Mouse (Mus musculus): Measurements from ENCODE around the gene Gm3642. TPM values are rescaled to one million over a fixed set of nuclear protein-coding genes. Genes with fewer than 3 reads are reported as not detected.

Gm3642 gene
- polyA plus RNA-seq (2015; fragmentation: Illumina TruSeq; extraction: RNeasy Lipid Tissue Mini Kit (QIAGEN cat#74804); ENCODE audit: insufficient read depth, low read depth, low replicate concordance), result not detected

GRCm38 (mm10) chr14:6840211-6840610, at the start of gene Gm3642:
Gene Gm3642 (minus strand): TSS chr14:6840311.

GRCm38 (mm10) chr14:6889521-6890012, 49.5 kb upstream of the Gm3642 start, which contains the start of gene Gm3667:
Gene Gm3667 (minus strand): TSS chr14:6889962.

Other genes with a start within 250 kb of the Gm3642 start
- gene Gm3629, start 249.7 kb downstream of the Gm3642 start, polyA plus RNA-seq (2015; fragmentation: Illumina TruSeq; extraction: RNeasy Lipid Tissue Mini Kit (QIAGEN cat#74804); ENCODE audit: insufficient read depth, low read depth, low replicate concordance), result not detected
- gene Gm3460, start 217.9 kb downstream of the Gm3642 start, polyA plus RNA-seq (2015; fragmentation: Illumina TruSeq; extraction: RNeasy Lipid Tissue Mini Kit (QIAGEN cat#74804); ENCODE audit: insufficient read depth, low read depth, low replicate concordance), result not detected
- gene Gm10251, start 156.1 kb downstream of the Gm3642 start, polyA plus RNA-seq (2015; fragmentation: Illumina TruSeq; extraction: RNeasy Lipid Tissue Mini Kit (QIAGEN cat#74804); ENCODE audit: insufficient read depth, low read depth, low replicate concordance), result not detected
- not detected for gene Gm8050, start 120.1 kb downstream of the Gm3642 start, polyA plus RNA-seq (2015; fragmentation: Illumina TruSeq; extraction: RNeasy Lipid Tissue Mini Kit (QIAGEN cat#74804); ENCODE audit: insufficient read depth, low read depth, low replicate concordance)
- 0.79 TPM for gene Gm3636, start 98.0 kb downstream of the Gm3642 start, polyA plus RNA-seq (2015; fragmentation: Illumina TruSeq; extraction: RNeasy Lipid Tissue Mini Kit (QIAGEN cat#74804); ENCODE audit: insufficient read depth, low read depth, low replicate concordance)
- not detected for gene Gm8362, start 65.9 kb downstream of the Gm3642 start, polyA plus RNA-seq (2015; fragmentation: Illumina TruSeq; extraction: RNeasy Lipid Tissue Mini Kit (QIAGEN cat#74804); ENCODE audit: insufficient read depth, low read depth, low replicate concordance)
- not detected for gene Gm3667, start 49.7 kb upstream of the Gm3642 start, polyA plus RNA-seq (2015; fragmentation: Illumina TruSeq; extraction: RNeasy Lipid Tissue Mini Kit (QIAGEN cat#74804); ENCODE audit: insufficient read depth, low read depth, low replicate concordance)
- not detected for gene Gm6356, start 133.5 kb upstream of the Gm3642 start, polyA plus RNA-seq (2015; fragmentation: Illumina TruSeq; extraction: RNeasy Lipid Tissue Mini Kit (QIAGEN cat#74804); ENCODE audit: insufficient read depth, low read depth, low replicate concordance)
- not detected for gene Gm10406, start 187.1 kb upstream of the Gm3642 start, polyA plus RNA-seq (2015; fragmentation: Illumina TruSeq; extraction: RNeasy Lipid Tissue Mini Kit (QIAGEN cat#74804); ENCODE audit: insufficient read depth, low read depth, low replicate concordance)
- not detected for gene Gm3685, start 204.7 kb upstream of the Gm3642 start, polyA plus RNA-seq (2015; fragmentation: Illumina TruSeq; extraction: RNeasy Lipid Tissue Mini Kit (QIAGEN cat#74804); ENCODE audit: insufficient read depth, low read depth, low replicate concordance)